Mouse (Mus musculus) spleen, adult 2 months (tissue): ENCODE data around the gene Klf14.

Source experiments
- CTCF ChIP-seq: fragments of 200-500 bp; IDR thresholded peaks from 2 replicates; pipeline ENCODE4 v1.5.1; 2011; ENCODE audit warnings: mild to moderate bottlenecking, inconsistent platforms; ENCODE audit not compliant: insufficient read depth, insufficient read length, insufficient replicate concordance; ENCODE audit errors: extremely low read depth
- POLR2A ChIP-seq: fragments of 200-500 bp; IDR thresholded peaks from 2 replicates; pipeline ENCODE4 v1.6.1; 2011; ENCODE audit warnings: low read depth, low read length, inconsistent platforms

GRCm38 (mm10) chr6:30922821-30923220 lies 36.1 kb downstream of the Klf14 start:
- no peak for TF ChIP-seq CTCF
- TF ChIP-seq POLR2A, result no peak
